Mouse (Mus musculus) lung, postnatal 10 days (tissue): ENCODE results near the gene Srsf7.
"Not testable (repeated sequence)": the region's sequence is repeated elsewhere in the genome, so short reads cannot be mapped to it uniquely, and the experiment has no call there.

Experiments
- DNase-seq: peaks from one replicate; pipeline ENCODE4 v3.0.0; 2021

Gene Srsf7

GRCm38 (mm10) chr17:80193075-80193474, 14.0 kb downstream of the Srsf7 start:
- no peak for DNase-seq

GRCm38 (mm10) chr17:80183615-80184014, 23.5 kb downstream of the Srsf7 start:
- DNase-seq = no peak

GRCm38 (mm10) chr17:80180468-80180867, 26.6 kb downstream of the Srsf7 start:
- no peak for DNase-seq

GRCm38 (mm10) chr17:80179959-80180358, 27.1 kb downstream of the Srsf7 start:
- DNase-seq = peak; percentile 86

- not testable (repeated sequence) for DNase-seq
Measured at GRCm38 (mm10) chr17:80178846-80179245, 28.3 kb downstream of the Srsf7 start.

- DNase-seq = no peak
Measured at GRCm38 (mm10) chr17:80175966-80176365, 31.1 kb downstream of the Srsf7 start.

- DNase-seq = no peak
Measured at GRCm38 (mm10) chr17:80175386-80175739, 31.7 kb downstream of the Srsf7 start.

GRCm38 (mm10) chr17:80174699-80175385, 32.3 kb downstream of the Srsf7 start:
- DNase-seq = peak; percentile 22

- no peak for DNase-seq
Measured at GRCm38 (mm10) chr17:80174146-80174545, 33.0 kb downstream of the Srsf7 start.

- DNase-seq = no peak
Measured at GRCm38 (mm10) chr17:80173708-80174107, 33.4 kb downstream of the Srsf7 start.

- DNase-seq = no peak
Measured at GRCm38 (mm10) chr17:80172761-80173160, 34.3 kb downstream of the Srsf7 start.

- DNase-seq = no peak
Measured at GRCm38 (mm10) chr17:80171948-80172347, 35.2 kb downstream of the Srsf7 start.

GRCm38 (mm10) chr17:80170951-80171350, 36.2 kb downstream of the Srsf7 start:
- DNase-seq = no peak

GRCm38 (mm10) chr17:80169792-80170191, 37.3 kb downstream of the Srsf7 start:
- no peak for DNase-seq

GRCm38 (mm10) chr17:80168425-80169182, 38.5 kb downstream of the Srsf7 start:
- peak; percentile 60 for DNase-seq

GRCm38 (mm10) chr17:80167851-80168251, 39.3 kb downstream of the Srsf7 start:
- peak; percentile 40 for DNase-seq

- DNase-seq = no peak
Measured at GRCm38 (mm10) chr17:80167436-80167835, 39.7 kb downstream of the Srsf7 start.

GRCm38 (mm10) chr17:80166346-80166745, 40.8 kb downstream of the Srsf7 start:
- no peak for DNase-seq

- DNase-seq = peak; percentile 70
Measured at GRCm38 (mm10) chr17:80165741-80166140, 41.4 kb downstream of the Srsf7 start.

- no peak for DNase-seq
Measured at GRCm38 (mm10) chr17:80163991-80164390, 43.1 kb downstream of the Srsf7 start.

- DNase-seq = peak; percentile 94
Measured at GRCm38 (mm10) chr17:80160454-80160853, 46.7 kb downstream of the Srsf7 start.

- DNase-seq = no peak
Measured at GRCm38 (mm10) chr17:80157489-80157888, 49.6 kb downstream of the Srsf7 start.

GRCm38 (mm10) chr17:80156905-80157304, 50.2 kb downstream of the Srsf7 start:
- DNase-seq = no peak

- DNase-seq = no peak
Measured at GRCm38 (mm10) chr17:80153631-80154030, 53.5 kb downstream of the Srsf7 start.
